Mouse (Mus musculus): ENCODE measurements at regions not wholly inside any gene's neighbourhood (a gene's known extent, or its start where the extent isn't known, plus 50 kb on each side); places are given as distances from the start of the nearest gene placed in this dataset.

DNA sequence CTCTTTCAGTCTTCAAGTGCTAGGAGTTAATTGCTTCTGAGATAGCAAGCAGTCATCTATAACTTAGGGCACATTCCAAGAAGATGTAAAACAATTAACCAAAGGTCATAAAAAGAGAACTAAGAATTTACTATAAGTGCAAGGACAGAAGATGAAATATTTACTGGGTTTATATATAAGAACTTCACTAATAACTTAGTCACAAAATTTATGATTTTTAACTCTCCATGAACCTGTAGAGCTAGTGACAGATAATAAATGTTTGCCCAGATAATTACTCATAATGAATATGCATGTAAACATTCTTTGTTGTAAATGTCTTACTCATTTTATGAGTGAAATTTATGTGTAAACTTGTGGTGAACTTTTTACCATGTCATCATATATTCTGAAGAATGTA, 531.2 kb downstream of the Actr3 start:
- TF ChIP-seq CTCF (IDR thresholded peaks at IDR 0.05) (no peak), POLR2A (IDR thresholded peaks at IDR 0.05; ENCODE audit: insufficient read depth, low read depth, low read length) (no peak)
